Mouse (Mus musculus) intestine, postnatal 0 days (tissue): ENCODE results near the gene Trp53bp2. TPM values are rescaled to one million over a fixed set of nuclear protein-coding genes. Genes with fewer than 3 reads are reported as not detected.

Source experiments
- ATAC-seq: fragments of 200-750 bp; cut with Nextera tagmentation; 2 replicates; pipeline ENCODE4 v1.8.0; 2017; ENCODE audit warnings: mild to moderate bottlenecking, moderate TSS enrichment, moderate library complexity
- H3K27ac ChIP-seq: fragments of 300-500 bp; sonication (generic); 2 replicates; pipeline ENCODE4 v1.5.1; 2014; ENCODE audit warnings: mild to moderate bottlenecking, low read depth, low read length, moderate library complexity
- H3K27me3 ChIP-seq: fragments of 300-500 bp; sonication (generic); replicated peaks from 2 replicates; pipeline ENCODE4 v1.6.1; 2014; ENCODE audit warnings: low read length, mixed read lengths; ENCODE audit not compliant: control insufficient read depth, insufficient read depth
- H3K36me3 ChIP-seq: fragments of 300-500 bp; sonication (generic); 2 replicates; pipeline ENCODE4 v1.6.1; 2014; ENCODE audit warnings: mild to moderate bottlenecking, moderate library complexity; ENCODE audit not compliant: control insufficient read depth, insufficient read depth
- H3K4me1 ChIP-seq: fragments of 300-500 bp; sonication (generic); replicated peaks from 2 replicates; pipeline ENCODE4 v1.6.1; 2014; ENCODE audit warnings: antibody characterized with exemption, low read length, mixed read lengths; ENCODE audit not compliant: control insufficient read depth, insufficient read depth
- H3K4me2 ChIP-seq: fragments of 300-500 bp; sonication (generic); replicated peaks from 2 replicates; pipeline ENCODE4 v1.6.1; 2014; ENCODE audit warnings: low read depth, mild to moderate bottlenecking, moderate library complexity
- H3K4me3 ChIP-seq: fragments of 300-500 bp; sonication (generic); 2 replicates; pipeline ENCODE4 v1.5.1; 2014; ENCODE audit warnings: low read depth, low read length
- H3K9ac ChIP-seq: fragments of 300-500 bp; sonication (generic); 2 replicates; pipeline ENCODE4 v1.6.1; 2014; ENCODE audit warnings: mild to moderate bottlenecking, low read depth, low read length
- H3K9me3 ChIP-seq: fragments of 300-500 bp; sonication (generic); 2 replicates; pipeline ENCODE4 v1.6.1; 2016; ENCODE audit warnings: mixed run types; ENCODE audit not compliant: control insufficient read depth
- CTCF ChIP-seq: sonication (generic); IDR thresholded peaks from 2 replicates; pipeline ENCODE4 v1.5.1; 2016; ENCODE audit warnings: low read depth, mild to moderate bottlenecking, control low read depth, antibody characterized with exemption, moderate library complexity
- WGBS: fragments of 180-500 bp; shearing (Covaris S2); extraction: QIAGEN DNeasy Blood & Tissue Kit; methylation state at CpG from one replicate; pipeline ENCODE4 v1.1.7; 2014; 5-methylcytosine and 5-hydroxymethylcytosine counted together
- polyA plus RNA-seq: library from polyadenylated mRNA; unstranded; fragments of >200 nt; fragmentation: Nextera tagmentation; extraction: Ambion mirVana; gene quantifications from 2 replicates; pipeline ENCODE4 v1.2.1, GENCODE M21; 2015

Trp53bp2 gene
- polyA plus RNA-seq, 1 experiment from 2014 or later: 10.8 TPM

DNA sequence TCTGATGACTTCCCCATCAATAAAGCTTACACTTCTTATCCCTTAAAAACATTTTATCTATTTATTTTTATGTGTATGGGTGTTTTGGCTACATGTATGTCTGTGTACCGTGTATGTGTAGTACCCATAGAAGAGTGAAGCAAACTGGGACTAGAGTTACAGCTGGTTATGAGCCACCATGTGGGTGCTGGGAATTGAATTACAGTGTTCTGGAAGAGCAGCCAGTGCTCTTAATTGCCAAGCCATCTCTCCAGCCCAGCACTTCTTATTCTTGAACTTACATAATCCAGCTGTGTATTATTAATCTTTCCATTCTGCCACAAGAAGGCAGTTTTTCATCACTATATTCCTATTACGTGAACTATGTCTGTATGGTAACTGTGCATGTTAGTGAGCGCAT, 10.5 kb downstream of the Trp53bp2 start:
- ATAC-seq: no peak
- Histone ChIP-seq H3K4me2 (no peak overlapping the region), H3K4me1 (no peaks in the 10 kb centered on the region), H3K9me3 (no peaks in the 10 kb centered on the region), H3K36me3 (no peaks in the 10 kb centered on the region), H3K27ac (no peak overlapping the region), H3K4me3 (no peak overlapping the region), H3K27me3 (no peaks in the 10 kb centered on the region), H3K9ac (no peak overlapping the region)
- no peak for TF ChIP-seq CTCF
- 79% methylated on average over 3 of the region's 3 CpGs for WGBS

- Histone ChIP-seq H3K36me3 (peaks cover under 1% of the 10 kb centered on the region; the same call in 1 of the 2 replicates), H3K27me3 (no peaks in the 10 kb centered on the region), H3K4me2 (no peak overlapping the region), H3K4me3 (no peak overlapping the region), H3K27ac (no peak overlapping the region), H3K9me3 (no peaks in the 10 kb centered on the region), H3K4me1 (peaks cover 8% of the 10 kb centered on the region; the same call in 1 of the 2 replicates), H3K9ac (no peak overlapping the region)
- TF ChIP-seq CTCF: no peak
- ATAC-seq: no peak
- WGBS: 72% methylated on average over 2 of the region's 2 CpGs
Observed at GRCm38 (mm10) chr1:182424274-182424673, 15.3 kb downstream of the Trp53bp2 start.

DNA sequence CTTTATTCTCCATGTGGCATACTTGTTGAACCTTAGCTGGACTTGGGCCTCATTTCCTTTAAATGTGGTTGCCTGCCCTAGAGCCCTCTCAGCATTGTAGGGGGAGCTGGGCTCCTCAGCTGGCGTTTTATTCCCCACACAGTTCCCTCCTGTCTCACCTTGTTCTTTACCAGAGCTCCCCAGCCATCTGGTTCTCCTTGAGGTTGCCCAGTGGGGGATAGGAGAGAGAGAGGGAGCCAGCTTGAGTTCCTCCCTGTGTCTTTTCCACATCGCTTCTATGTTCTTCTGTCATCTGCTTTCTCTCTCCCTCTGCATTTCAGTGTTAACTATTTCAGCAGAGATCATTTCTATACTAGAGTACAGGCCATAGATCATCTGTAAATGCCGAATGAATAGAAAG, 16.2 kb downstream of the Trp53bp2 start:
- no peak overlapping the region for H3K27ac ChIP-seq
- WGBS: 67% methylated on average over 3 of the region's 3 CpGs
- TF ChIP-seq CTCF: no peak
- no peak overlapping the region for H3K9ac ChIP-seq
- peaks cover 7% of the 10 kb centered on the region for H3K36me3 ChIP-seq
- H3K4me2 ChIP-seq: no peak overlapping the region
- H3K4me3 ChIP-seq: no peak overlapping the region
- no peak for ATAC-seq
- peaks cover 8% of the 10 kb centered on the region; the same call in 1 of the 2 replicates for H3K4me1 ChIP-seq
- no peaks in the 10 kb centered on the region for H3K9me3 ChIP-seq
- H3K27me3 ChIP-seq: no peaks in the 10 kb centered on the region

DNA sequence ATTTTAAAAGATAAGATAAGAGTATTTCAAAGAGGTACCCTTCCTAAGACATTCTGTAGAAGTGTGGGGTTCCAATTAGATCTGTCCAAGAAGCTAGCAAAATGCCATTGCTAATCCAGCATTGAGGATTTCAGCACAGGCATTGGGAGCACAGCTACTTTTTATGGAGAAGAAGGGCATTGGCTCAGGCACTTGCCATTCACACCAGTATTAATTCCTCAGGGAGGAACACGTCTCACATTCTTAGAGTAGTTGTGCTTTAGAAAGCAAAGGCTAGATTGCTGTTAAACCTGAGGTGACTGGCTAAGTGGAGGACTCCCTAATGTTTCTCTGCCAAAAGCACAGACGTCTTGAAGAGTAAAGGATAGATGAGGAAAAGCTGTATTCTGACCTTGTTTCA, 17.5 kb downstream of the Trp53bp2 start:
- Histone ChIP-seq H3K4me1 (peaks cover 8% of the 10 kb centered on the region; the same call in 1 of the 2 replicates), H3K4me2 (no peak overlapping the region), H3K27ac (no peak overlapping the region), H3K9me3 (no peaks in the 10 kb centered on the region), H3K4me3 (no peak overlapping the region), H3K9ac (no peak overlapping the region), H3K27me3 (no peaks in the 10 kb centered on the region), H3K36me3 (peaks cover 14% of the 10 kb centered on the region)
- no peak for TF ChIP-seq CTCF
- no peak for ATAC-seq
- 41% methylated on average over 2 of the region's 2 CpGs for WGBS

GRCm38 (mm10) chr1:182427426-182427825, 18.5 kb downstream of the Trp53bp2 start:
- peaks cover 8% of the 10 kb centered on the region; the same call in 1 of the 2 replicates for H3K4me1 ChIP-seq
- no peak overlapping the region for H3K4me3 ChIP-seq
- H3K9me3 ChIP-seq: no peaks in the 10 kb centered on the region
- no peak overlapping the region for H3K9ac ChIP-seq
- peaks cover 24% of the 10 kb centered on the region for H3K36me3 ChIP-seq
- no peaks in the 10 kb centered on the region for H3K27me3 ChIP-seq
- WGBS: 74% methylated on average over 1 of the region's 1 CpGs
- H3K27ac ChIP-seq: no peak overlapping the region
- ATAC-seq: no peak
- TF ChIP-seq CTCF: no peak
- H3K4me2 ChIP-seq: no peak overlapping the region

DNA sequence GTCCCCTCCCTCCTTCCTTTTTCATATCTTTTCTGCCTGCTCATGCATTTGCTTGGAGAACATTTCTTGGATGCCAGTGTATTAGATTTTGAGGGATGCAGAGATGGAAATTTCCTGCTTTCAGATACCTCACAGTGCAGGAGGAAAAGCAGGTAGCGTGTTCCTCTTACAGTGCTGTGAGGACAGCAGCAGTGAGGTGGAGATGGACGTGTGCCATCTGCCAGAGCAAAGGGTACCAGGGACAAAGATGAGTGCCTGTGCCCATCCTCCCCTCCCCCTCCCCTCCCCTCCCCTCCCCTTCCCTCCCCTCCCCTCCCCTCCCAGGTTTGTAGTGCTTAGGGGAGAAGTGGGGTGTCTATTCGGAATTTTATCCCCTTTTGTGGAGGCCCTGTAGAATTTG, 20.9 kb downstream of the Trp53bp2 start:
- H3K36me3 ChIP-seq: peaks cover 34% of the 10 kb centered on the region
- H3K4me2 ChIP-seq: no peak overlapping the region
- H3K27ac ChIP-seq: no peak overlapping the region
- peaks cover 8% of the 10 kb centered on the region; the same call in 1 of the 2 replicates for H3K4me1 ChIP-seq
- no peaks in the 10 kb centered on the region for H3K27me3 ChIP-seq
- no peaks in the 10 kb centered on the region for H3K9me3 ChIP-seq
- H3K9ac ChIP-seq: no peak overlapping the region
- H3K4me3 ChIP-seq: no peak overlapping the region
- TF ChIP-seq CTCF: no peak
- WGBS: 82% methylated on average over 3 of the region's 3 CpGs
- ATAC-seq: no peak

DNA sequence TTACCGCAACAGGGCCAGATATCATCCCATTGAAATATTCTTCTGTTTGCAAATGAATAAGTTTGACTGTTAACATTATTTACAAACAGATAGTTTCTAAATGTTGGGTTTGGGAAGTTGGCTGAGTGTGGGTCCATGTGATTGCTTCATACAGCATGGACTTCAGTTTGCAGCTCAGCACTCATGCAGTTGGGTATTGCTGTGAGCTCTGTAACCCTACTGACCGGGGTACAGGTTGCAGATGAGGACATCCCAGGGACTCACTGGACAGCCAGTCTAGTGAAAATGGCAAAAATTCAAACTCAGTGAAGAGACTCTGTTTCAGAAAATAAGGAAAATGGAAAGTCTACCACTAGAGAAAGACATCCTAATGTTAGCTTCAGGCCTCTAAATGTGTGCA, 21.7 kb downstream of the Trp53bp2 start:
- Histone ChIP-seq H3K36me3 (peaks cover 37% of the 10 kb centered on the region), H3K4me3 (no peak overlapping the region), H3K4me1 (0 out of 2 replicates have a peak, but pooled peaks cover 3% of the 10 kb centered on the region), H3K9ac (no peak overlapping the region), H3K27me3 (no peaks in the 10 kb centered on the region), H3K4me2 (no peak overlapping the region), H3K27ac (no peak overlapping the region), H3K9me3 (no peaks in the 10 kb centered on the region)
- ATAC-seq: no peak
- 98% methylated on average over 2 of the region's 2 CpGs for WGBS
- TF ChIP-seq CTCF: no peak
